Mouse (Mus musculus): ENCODE results near the gene Acat2. TPM values are rescaled to one million over a fixed set of nuclear protein-coding genes. Genes with fewer than 3 reads are reported as not detected.

Gene Acat2
- polyA plus RNA-seq, 1 experiment = 81.9 TPM

- TF ChIP-seq MYOG (IDR thresholded peaks at IDR 0.05; ENCODE audit: control insufficient read depth in 1 of 3, insufficient read depth in 1 of 3, insufficient read length in 2 of 3, low read depth in 2 of 3) (no peak), POLR2AphosphoS2 (IDR thresholded peaks at IDR 0.05; ENCODE audit: insufficient read length, low read depth) (no peak), E2F4 (IDR thresholded peaks at IDR 0.05; ENCODE audit: insufficient read depth) (no peak), MAX (IDR thresholded peaks at IDR 0.05; ENCODE audit: low read depth) (no peak), TCF12 (IDR thresholded peaks at IDR 0.05; ENCODE audit: insufficient read depth, poor library complexity, severe bottlenecking) (no peak), USF1 (IDR thresholded peaks at IDR 0.05; ENCODE audit: low read depth) (no peak), POLR2A (IDR thresholded peaks at IDR 0.05; ENCODE audit: insufficient read length, low read depth) (no peak), CEBPB (IDR thresholded peaks at IDR 0.05; ENCODE audit: insufficient read depth, poor library complexity, severe bottlenecking) (no peak), REST (IDR thresholded peaks at IDR 0.05; ENCODE audit: insufficient read depth, insufficient read length) (no peak), TCF3 (IDR thresholded peaks at IDR 0.05; ENCODE audit: insufficient read length, low read depth) (no peak), SRF (IDR thresholded peaks at IDR 0.05; ENCODE audit: control insufficient read depth, insufficient read length, low read depth) (no peak), MYOD1 (IDR thresholded peaks at IDR 0.05; ENCODE audit: control insufficient read depth in 1 of 3, insufficient read length in 2 of 3, low read depth in 2 of 3) (no peak)
- H3ac ChIP-seq (ENCODE audit: control insufficient read depth, insufficient read length) = no peak overlapping the region
- peaks cover 69% of the 10 kb centered on the region for H3K36me3 ChIP-seq (ENCODE audit: control insufficient read depth, insufficient read depth)
- H3K79me2 ChIP-seq (ENCODE audit: control insufficient read depth, insufficient read depth) = peaks cover 43% of the 10 kb centered on the region
- H3K27me3 ChIP-seq (ENCODE audit: control insufficient read depth, insufficient read depth, insufficient read length) = no peaks in the 10 kb centered on the region
- H3K4me3 ChIP-seq = no peak overlapping the region
- no peak overlapping the region for H3K4me2 ChIP-seq (ENCODE audit: low read depth)
Observed at GRCm38 (mm10) chr17:12921073-12921472, 39.5 kb downstream of the Acat2 start.

DNA sequence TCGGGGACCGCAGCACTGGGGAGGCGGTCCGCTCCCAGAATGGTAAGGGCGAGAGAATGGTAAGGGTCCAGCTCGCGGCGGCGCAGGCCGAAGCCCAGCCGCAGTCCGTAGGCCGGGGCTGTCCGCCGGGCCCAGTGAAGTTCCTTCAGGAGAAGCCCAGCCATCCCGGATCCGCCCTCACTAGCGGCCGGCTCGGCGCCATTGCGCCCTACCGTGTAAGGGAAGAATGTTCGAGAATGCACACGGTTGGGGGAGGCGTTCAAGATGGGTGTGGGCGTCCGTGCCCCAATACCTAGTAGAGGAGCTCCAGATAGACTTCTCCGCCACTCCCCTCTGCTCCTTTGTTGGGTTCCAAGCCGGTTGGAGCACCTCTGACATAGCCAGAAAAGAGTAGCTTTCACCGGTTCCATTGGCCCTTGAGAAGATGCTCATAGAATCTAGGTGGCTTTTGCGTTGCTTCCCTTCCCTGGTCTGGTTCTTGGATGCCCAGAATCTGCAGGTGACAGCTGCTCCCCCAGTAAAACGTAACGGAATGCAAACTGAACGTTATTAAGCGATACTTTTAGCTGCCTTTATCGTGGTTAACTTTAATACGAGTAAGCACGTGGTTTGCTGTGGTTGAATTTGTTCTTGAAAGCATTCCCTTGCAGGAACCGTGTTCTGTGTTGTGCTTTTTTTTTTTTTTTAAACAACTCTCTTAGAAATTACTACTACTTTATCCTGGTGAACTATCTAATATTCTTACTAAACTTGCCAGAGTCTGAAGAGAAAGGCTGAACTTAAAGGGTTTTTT lies 43.8 kb downstream of the Acat2 start:
- peak overlapping the region; percentile 84 for H3K4me2 ChIP-seq (ENCODE audit: low read depth)
- TF ChIP-seq TCF3 (IDR thresholded peaks at IDR 0.05; ENCODE audit: insufficient read length, low read depth) = no peak
- TF ChIP-seq USF1 (IDR thresholded peaks at IDR 0.05; ENCODE audit: low read depth) = no peak
- TF ChIP-seq MYOD1 (IDR thresholded peaks at IDR 0.05; ENCODE audit: control insufficient read depth in 1 of 3, insufficient read length in 2 of 3, low read depth in 2 of 3) = no peak
- no peak for TF ChIP-seq REST (IDR thresholded peaks at IDR 0.05; ENCODE audit: insufficient read depth, insufficient read length)
- TF ChIP-seq TCF12 (IDR thresholded peaks at IDR 0.05; ENCODE audit: insufficient read depth, poor library complexity, severe bottlenecking) = no peak
- no peak for TF ChIP-seq POLR2AphosphoS2 (IDR thresholded peaks at IDR 0.05; ENCODE audit: insufficient read length, low read depth)
- TF ChIP-seq E2F4 (IDR thresholded peaks at IDR 0.05; ENCODE audit: insufficient read depth) = no peak
- no peak for TF ChIP-seq CEBPB (IDR thresholded peaks at IDR 0.05; ENCODE audit: insufficient read depth, poor library complexity, severe bottlenecking)
- TF ChIP-seq MAX (IDR thresholded peaks at IDR 0.05; ENCODE audit: low read depth) = no peak
- no peak for TF ChIP-seq POLR2A (IDR thresholded peaks at IDR 0.05; ENCODE audit: insufficient read length, low read depth)
- TF ChIP-seq MYOG (IDR thresholded peaks at IDR 0.05; ENCODE audit: control insufficient read depth in 1 of 3, insufficient read depth in 1 of 3, insufficient read length in 2 of 3, low read depth in 2 of 3) = no peak
- no peak for TF ChIP-seq SRF (IDR thresholded peaks at IDR 0.05; ENCODE audit: control insufficient read depth, insufficient read length, low read depth)
- peak overlapping the region; percentile 72 for H3ac ChIP-seq (ENCODE audit: control insufficient read depth, insufficient read length)
- H3K4me3 ChIP-seq = peak overlapping the region; percentile 95
- peaks cover 60% of the 10 kb centered on the region for H3K79me2 ChIP-seq (ENCODE audit: control insufficient read depth, insufficient read depth)
- H3K27me3 ChIP-seq (ENCODE audit: control insufficient read depth, insufficient read depth, insufficient read length) = no peaks in the 10 kb centered on the region
- peaks cover 46% of the 10 kb centered on the region for H3K36me3 ChIP-seq (ENCODE audit: control insufficient read depth, insufficient read depth)

GRCm38 (mm10) chr17:12915881-12916583 lies 44.5 kb downstream of the Acat2 start, which contains the start of gene Mrpl18:
Gene Mrpl18 (minus strand): TSS chr17:12916345.
- peak within 1 kb of the TSS; percentile 95 for H3K4me3 ChIP-seq
- H3K27me3 ChIP-seq (ENCODE audit: control insufficient read depth, insufficient read depth, insufficient read length) = no peaks in the 10 kb centered on the region
- H3K4me2 ChIP-seq (ENCODE audit: low read depth) = peak within 1 kb of the TSS; percentile 96
- H3ac ChIP-seq (ENCODE audit: control insufficient read depth, insufficient read length) = peak within 1 kb of the TSS; percentile 72
- H3K79me2 ChIP-seq (ENCODE audit: control insufficient read depth, insufficient read depth) = peaks cover 60% of the 10 kb centered on the region
- peak in 1 of 3 experiments; percentile 30 for TF ChIP-seq MYOG (IDR thresholded peaks at IDR 0.05; ENCODE audit: control insufficient read depth in 1 of 3, insufficient read depth in 1 of 3, insufficient read length in 2 of 3, low read depth in 2 of 3)
- TF ChIP-seq POLR2A (IDR thresholded peaks at IDR 0.05; ENCODE audit: insufficient read length, low read depth) = peak; percentile 94
- no peak for TF ChIP-seq SRF (IDR thresholded peaks at IDR 0.05; ENCODE audit: control insufficient read depth, insufficient read length, low read depth)
- peak; percentile 96 for TF ChIP-seq POLR2AphosphoS2 (IDR thresholded peaks at IDR 0.05; ENCODE audit: insufficient read length, low read depth)
- no peak for TF ChIP-seq USF1 (IDR thresholded peaks at IDR 0.05; ENCODE audit: low read depth)
- TF ChIP-seq E2F4 (IDR thresholded peaks at IDR 0.05; ENCODE audit: insufficient read depth) = peak; percentile 77
- H3K36me3 ChIP-seq (ENCODE audit: control insufficient read depth, insufficient read depth) = peaks cover 44% of the 10 kb centered on the region

- no peaks in the 10 kb centered on the region for H3K27me3 ChIP-seq (ENCODE audit: control insufficient read depth, insufficient read depth, insufficient read length)
- peaks cover 58% of the 10 kb centered on the region for H3K79me2 ChIP-seq (ENCODE audit: control insufficient read depth, insufficient read depth)
- no peak for TF ChIP-seq REST (IDR thresholded peaks at IDR 0.05; ENCODE audit: insufficient read depth, insufficient read length)
- peak within 1 kb of the TSS; percentile 95 for H3K4me3 ChIP-seq
- peak within 1 kb of the TSS; percentile 72 for H3ac ChIP-seq (ENCODE audit: control insufficient read depth, insufficient read length)
- peak within 1 kb of the TSS; percentile 96 for H3K4me2 ChIP-seq (ENCODE audit: low read depth)
- H3K36me3 ChIP-seq (ENCODE audit: control insufficient read depth, insufficient read depth) = peaks cover 39% of the 10 kb centered on the region
Observed at GRCm38 (mm10) chr17:12915488-12915880, 45.1 kb downstream of the Acat2 start, which contains the start of gene Tcp1. Gene Tcp1 (plus strand): TSS chr17:12915701.

Measured in myocyte (in vitro differentiated cells).